Mouse (Mus musculus) limb, embryonic 15.5 days (tissue): ENCODE results near the gene Ift22. TPM values are rescaled to one million over a fixed set of nuclear protein-coding genes. Genes with fewer than 3 reads are reported as not detected.

Experiments
- ATAC-seq: fragments of 200-750 bp; cut with Nextera tagmentation; 2 replicates; pipeline ENCODE4 v1.8.0; 2017; ENCODE audit warnings: low read depth, moderate TSS enrichment; ENCODE audit not compliant: insufficient number of reproducible peaks, low FRiP score, low TSS enrichment
- H3K27ac ChIP-seq: fragments of 300-500 bp; sonication (generic); 2 replicates; pipeline ENCODE4 v1.5.1; 2015; ENCODE audit warnings: moderate library complexity, mild to moderate bottlenecking, inconsistent platforms
- H3K27me3 ChIP-seq: fragments of 300-500 bp; sonication (generic); 2 replicates; pipeline ENCODE4 v1.6.1; 2015; ENCODE audit warnings: inconsistent platforms
- H3K36me3 ChIP-seq: fragments of 300-500 bp; sonication (generic); 2 replicates; pipeline ENCODE4 v1.6.1; 2015; ENCODE audit warnings: inconsistent platforms
- H3K4me1 ChIP-seq: fragments of 300-500 bp; sonication (generic); 2 replicates; pipeline ENCODE4 v1.6.1; 2015; ENCODE audit warnings: inconsistent platforms
- H3K4me2 ChIP-seq: fragments of 300-500 bp; sonication (generic); 2 replicates; pipeline ENCODE4 v1.6.1; 2015; ENCODE audit warnings: mild to moderate bottlenecking, inconsistent platforms
- H3K4me3 ChIP-seq: fragments of 300-500 bp; sonication (generic); 2 replicates; pipeline ENCODE4 v1.5.1; 2015; ENCODE audit warnings: mild to moderate bottlenecking, inconsistent platforms
- H3K9ac ChIP-seq: fragments of 300-500 bp; sonication (generic); 2 replicates; pipeline ENCODE4 v1.6.1; 2015; ENCODE audit warnings: inconsistent platforms
- H3K9me3 ChIP-seq: fragments of 300-500 bp; sonication (generic); 2 replicates; pipeline ENCODE4 v1.6.1; 2016; ENCODE audit warnings: inconsistent platforms
- WGBS: fragments of 180-500 bp; shearing (Covaris S2); methylation state at CpG from one replicate; pipeline ENCODE4 v1.1.7; 2015; 5-methylcytosine and 5-hydroxymethylcytosine counted together
- polyA plus RNA-seq: library from polyadenylated mRNA; unstranded; fragments of >200 nt; fragmentation: Nextera tagmentation; extraction: Ambion mirVana; gene quantifications from 2 replicates; pipeline ENCODE4 v1.2.1, GENCODE M21; 2015

Ift22 gene
- 56.2 and 60.5 TPM in 2 replicates for polyA plus RNA-seq

DNA sequence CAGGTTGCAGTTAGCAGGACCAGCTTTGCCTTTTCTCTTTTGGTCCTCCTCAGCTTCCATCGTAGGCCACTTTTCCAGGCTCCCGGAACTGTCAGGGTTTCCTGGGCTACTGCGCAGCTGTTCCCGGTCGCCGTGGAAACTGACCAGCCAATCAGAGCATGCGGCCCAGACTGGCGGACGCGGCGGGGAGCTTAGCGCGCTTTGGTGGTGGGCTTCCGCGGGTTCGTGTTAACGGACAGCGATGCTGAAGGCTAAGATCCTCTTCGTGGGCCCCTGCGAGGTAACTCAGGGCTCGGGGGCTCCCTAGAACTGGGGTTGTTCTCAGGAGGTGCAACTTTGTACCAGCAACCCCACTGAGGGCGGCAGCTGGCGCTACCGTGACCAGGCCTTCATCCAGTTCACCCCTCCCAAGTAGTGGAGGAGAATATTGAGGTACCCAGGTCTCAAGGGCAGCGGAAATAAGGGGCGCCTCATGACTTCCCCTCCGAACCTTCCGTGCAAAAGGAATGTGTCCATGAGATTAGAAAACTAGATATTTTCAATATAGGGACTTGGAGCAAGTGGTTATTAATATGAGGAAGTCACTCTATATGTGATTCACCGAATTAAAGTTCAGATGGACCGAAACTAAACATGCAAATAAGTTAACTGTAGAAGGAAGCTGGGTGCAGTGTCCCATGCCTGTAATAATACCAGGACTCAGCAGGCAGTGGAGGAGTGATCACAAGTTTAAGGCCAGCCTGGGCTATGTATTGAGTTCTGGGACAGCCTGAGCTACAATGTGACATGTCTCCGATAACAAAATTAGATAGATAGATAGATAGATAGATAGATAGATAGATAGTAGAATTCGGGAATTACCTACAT is at the start of gene Ift22:
Ift22 (plus strand) TSS at position 160 of the 867 bp plus-strand sequence.
- Histone ChIP-seq H3K9me3 (no peaks in the 10 kb centered on the region), H3K4me3 (peak within 1 kb of the TSS; percentile 70), H3K27me3 (no peaks in the 10 kb centered on the region), H3K9ac (peak within 1 kb of the TSS; percentile 63), H3K27ac (0 out of 2 replicates have a peak within 1 kb of the TSS, but pooled peaks have one; percentile 29), H3K4me2 (peak within 1 kb of the TSS; percentile 67), H3K36me3 (peaks cover 23% of the 10 kb centered on the region), H3K4me1 (peaks cover 10% of the 10 kb centered on the region)
- 8% methylated on average over 32 of the region's 32 CpGs for WGBS
- peak; percentile 93 for ATAC-seq

DNA sequence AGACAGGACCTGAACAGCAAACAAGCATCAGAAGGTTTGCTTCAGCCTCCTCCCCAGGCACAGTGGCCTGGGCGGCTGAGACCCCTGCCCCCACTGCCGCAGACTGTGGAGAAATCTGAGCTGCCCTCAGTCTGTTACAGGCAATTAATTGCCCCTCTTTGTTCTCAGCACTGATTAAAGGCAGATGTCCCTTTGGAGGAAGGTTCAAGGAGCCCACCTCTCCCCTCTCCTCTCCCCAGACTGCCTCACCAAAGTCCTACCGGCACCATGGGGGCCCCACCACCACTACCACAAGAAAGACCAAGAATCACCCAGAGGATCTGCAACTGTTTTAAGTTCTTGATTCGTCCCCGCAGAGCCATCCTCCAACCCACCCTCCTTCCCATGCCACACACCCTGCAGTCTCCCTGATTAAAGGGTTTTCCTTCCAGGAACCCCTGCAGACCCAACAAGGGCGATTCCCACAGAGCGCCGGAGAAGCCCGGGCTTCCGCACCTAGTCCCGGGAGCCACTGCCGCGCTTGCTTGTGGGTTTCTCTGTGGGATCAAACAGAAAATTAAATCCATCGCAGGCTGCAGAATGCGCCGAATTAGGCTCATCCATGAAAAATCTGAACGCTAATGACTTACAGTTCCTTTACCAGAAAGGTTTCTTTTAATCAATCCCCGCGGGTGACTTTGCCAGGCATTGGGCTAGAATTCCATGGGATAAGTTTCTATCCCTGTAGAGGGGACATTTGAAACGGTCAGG is 46.6 kb upstream of the Ift22 start:
- Histone ChIP-seq H3K36me3 (no peaks in the 10 kb centered on the region), H3K9ac (no peak overlapping the region), H3K4me3 (peak overlapping the region; percentile 19), H3K9me3 (no peaks in the 10 kb centered on the region), H3K27ac (peak overlapping the region; percentile 76), H3K27me3 (no peaks in the 10 kb centered on the region), H3K4me2 (peak overlapping the region; percentile 36), H3K4me1 (peaks cover 41% of the 10 kb centered on the region)
- peak; percentile 36; the same call in 1 of the 2 replicates for ATAC-seq
- WGBS = 8% methylated on average over 20 of the region's 20 CpGs

DNA sequence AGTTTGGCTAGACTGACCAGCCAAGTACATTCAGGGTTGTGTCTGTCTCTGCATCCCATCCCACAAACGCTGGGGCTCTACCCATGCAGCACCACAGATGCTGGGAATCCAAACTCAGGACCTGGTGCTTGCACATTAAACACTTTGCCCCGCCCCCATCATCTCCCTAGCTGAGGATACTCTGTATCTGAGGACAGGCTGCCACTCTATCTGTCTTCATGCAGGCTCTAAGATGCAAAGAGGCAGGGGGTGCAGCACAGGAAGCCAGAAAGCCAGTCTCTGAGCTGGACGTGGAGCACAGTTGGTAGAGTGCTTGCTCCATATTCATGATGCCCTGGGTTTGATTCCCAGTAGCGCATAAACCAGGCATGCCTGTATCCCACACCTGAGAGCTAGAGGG is 45.1 kb upstream of the Ift22 start:
- 49% methylated on average over 4 of the region's 4 CpGs for WGBS
- H3K4me2 ChIP-seq = no peak overlapping the region
- H3K36me3 ChIP-seq = no peaks in the 10 kb centered on the region
- peak overlapping the region; percentile 80 for H3K27ac ChIP-seq
- no peak for ATAC-seq
- H3K4me3 ChIP-seq = no peak overlapping the region
- H3K27me3 ChIP-seq = no peaks in the 10 kb centered on the region
- no peaks in the 10 kb centered on the region for H3K9me3 ChIP-seq
- H3K9ac ChIP-seq = no peak overlapping the region
- peaks cover 45% of the 10 kb centered on the region for H3K4me1 ChIP-seq

DNA sequence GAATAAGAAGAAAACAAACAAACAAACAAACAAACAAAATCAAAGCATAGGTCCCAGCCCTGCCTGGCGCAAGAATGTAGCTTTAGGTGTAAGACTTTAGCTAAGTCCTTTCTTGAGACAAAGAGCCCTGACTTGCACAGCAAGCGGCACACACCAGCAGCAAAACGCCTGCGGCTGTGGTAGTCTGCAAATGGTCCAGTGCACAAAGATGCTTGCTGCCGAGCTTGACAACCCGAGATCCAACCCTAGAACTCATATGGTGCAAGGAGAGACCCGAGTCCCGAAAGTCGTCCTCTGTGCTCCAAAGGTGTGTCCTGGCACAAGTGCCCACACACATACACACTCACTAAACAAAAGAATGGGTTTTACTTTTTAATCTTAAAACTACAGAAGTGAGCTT is 44.7 kb upstream of the Ift22 start:
- WGBS = 47% methylated on average over 9 of the region's 9 CpGs
- H3K27ac ChIP-seq = peak overlapping the region; percentile 80
- H3K4me1 ChIP-seq = peaks cover 45% of the 10 kb centered on the region
- H3K4me2 ChIP-seq = 0 out of 2 replicates have a peak overlapping the region, but pooled peaks have one; percentile 17
- ATAC-seq = no peak
- H3K36me3 ChIP-seq = no peaks in the 10 kb centered on the region
- no peak overlapping the region for H3K4me3 ChIP-seq
- no peak overlapping the region for H3K9ac ChIP-seq
- no peaks in the 10 kb centered on the region for H3K9me3 ChIP-seq
- no peaks in the 10 kb centered on the region for H3K27me3 ChIP-seq

DNA sequence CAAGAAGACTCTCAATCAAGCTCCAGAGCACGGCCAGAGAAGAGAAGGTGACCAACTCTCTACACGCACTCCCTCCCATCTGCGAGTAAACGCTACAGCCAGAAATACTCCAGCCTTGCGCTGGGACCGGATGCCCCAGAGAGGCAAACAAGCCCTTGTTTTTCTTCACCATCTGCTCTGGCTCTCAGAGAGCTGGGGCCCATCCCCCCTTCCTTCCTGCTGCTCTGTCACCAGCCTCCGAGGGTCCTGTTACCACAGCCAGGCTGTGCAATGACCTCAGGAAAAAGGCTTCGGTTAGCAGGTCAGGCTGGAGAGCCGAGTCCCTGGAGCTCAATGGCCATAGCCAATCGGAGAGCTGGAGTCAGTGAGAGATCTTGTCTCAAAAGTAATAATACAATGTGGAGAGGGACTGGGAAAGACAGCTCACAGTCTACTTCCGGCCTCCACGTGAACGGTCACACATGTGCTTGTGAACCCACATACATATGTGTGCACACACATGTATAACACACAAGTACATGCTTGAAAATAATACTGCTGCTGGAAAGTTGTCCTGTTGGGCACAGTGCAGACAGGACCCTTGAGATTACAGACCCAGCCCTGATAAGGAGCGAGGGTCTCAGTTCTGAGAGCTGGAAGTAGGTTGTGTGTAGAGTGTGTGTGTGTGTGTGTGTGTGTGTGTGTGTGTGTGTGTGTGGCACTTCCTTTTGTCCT is 43.8 kb upstream of the Ift22 start:
- no peaks in the 10 kb centered on the region for H3K27me3 ChIP-seq
- peak; percentile 66 for ATAC-seq
- peak overlapping the region; percentile 17; the same call in 1 of the 2 replicates for H3K4me2 ChIP-seq
- peak overlapping the region; percentile 80 for H3K27ac ChIP-seq
- H3K4me3 ChIP-seq = no peak overlapping the region
- H3K9ac ChIP-seq = no peak overlapping the region
- H3K4me1 ChIP-seq = peaks cover 49% of the 10 kb centered on the region
- no peaks in the 10 kb centered on the region for H3K36me3 ChIP-seq
- no peaks in the 10 kb centered on the region for H3K9me3 ChIP-seq
- 17% methylated on average over 14 of the region's 14 CpGs for WGBS

DNA sequence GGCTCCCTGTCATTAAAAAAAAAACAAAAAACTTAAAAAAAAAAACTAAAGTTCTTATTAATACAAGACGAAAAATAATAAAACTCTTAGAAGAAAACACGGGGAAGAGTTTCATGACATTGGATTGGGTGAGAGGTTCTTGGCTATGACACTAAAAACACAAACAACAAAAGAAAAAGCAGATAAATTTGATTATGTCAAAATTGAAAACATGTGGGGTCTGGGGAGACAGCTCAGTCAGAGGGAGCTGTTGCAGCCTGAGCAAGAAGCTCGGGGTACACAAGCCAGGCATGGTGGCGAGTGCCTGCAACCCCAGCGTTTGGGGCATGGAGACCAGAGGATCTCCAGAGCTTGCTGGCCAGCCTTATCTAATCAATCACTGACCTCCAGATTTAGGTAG is 40.2 kb upstream of the Ift22 start:
- no peak overlapping the region for H3K4me2 ChIP-seq
- no peaks in the 10 kb centered on the region for H3K9me3 ChIP-seq
- WGBS = 51% methylated on average over 5 of the region's 5 CpGs
- no peaks in the 10 kb centered on the region for H3K27me3 ChIP-seq
- no peaks in the 10 kb centered on the region for H3K36me3 ChIP-seq
- H3K27ac ChIP-seq = 0 out of 2 replicates have a peak overlapping the region, but pooled peaks have one; percentile 11
- no peak for ATAC-seq
- H3K4me3 ChIP-seq = no peak overlapping the region
- H3K4me1 ChIP-seq = peaks cover 41% of the 10 kb centered on the region
- no peak overlapping the region for H3K9ac ChIP-seq

DNA sequence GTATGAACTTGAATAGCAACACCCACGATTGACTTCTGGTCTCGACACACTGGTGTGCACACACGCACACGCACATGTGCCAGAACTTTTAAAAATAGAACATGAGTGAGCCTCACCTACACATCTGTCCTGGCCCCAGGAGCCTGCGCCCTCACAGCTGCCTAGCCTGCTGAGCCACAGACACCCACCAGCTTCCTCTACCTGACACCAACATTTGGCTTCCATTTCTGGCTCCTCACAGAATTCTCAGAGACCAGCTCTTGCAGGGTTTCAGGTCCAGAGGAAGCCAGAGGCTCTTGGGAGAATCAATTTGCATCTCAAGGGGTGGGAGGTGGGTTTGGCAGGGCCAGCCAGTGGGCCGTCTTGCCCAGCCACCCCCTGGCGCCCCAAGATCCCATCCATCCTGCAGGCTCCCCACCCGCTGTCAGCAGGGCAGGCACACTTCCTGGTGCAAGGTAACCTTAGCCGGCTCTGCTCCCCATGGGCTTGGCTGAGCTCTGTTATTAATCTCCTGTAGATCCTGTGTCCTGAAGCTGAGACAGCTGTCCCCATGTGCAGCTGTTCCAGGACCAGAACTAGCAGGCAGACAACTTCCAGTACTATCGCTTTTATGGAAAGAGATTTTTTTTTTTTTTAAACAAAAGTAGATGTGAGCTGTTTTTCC is 38.4 kb upstream of the Ift22 start:
- 32% methylated on average over 10 of the region's 10 CpGs for WGBS
- no peak overlapping the region for H3K9ac ChIP-seq
- no peak overlapping the region for H3K4me3 ChIP-seq
- peaks cover 30% of the 10 kb centered on the region for H3K4me1 ChIP-seq
- no peak overlapping the region for H3K4me2 ChIP-seq
- no peaks in the 10 kb centered on the region for H3K36me3 ChIP-seq
- peak; percentile 57; the same call in 1 of the 2 replicates for ATAC-seq
- H3K9me3 ChIP-seq = no peaks in the 10 kb centered on the region
- peak overlapping the region; percentile 78 for H3K27ac ChIP-seq
- no peaks in the 10 kb centered on the region for H3K27me3 ChIP-seq

DNA sequence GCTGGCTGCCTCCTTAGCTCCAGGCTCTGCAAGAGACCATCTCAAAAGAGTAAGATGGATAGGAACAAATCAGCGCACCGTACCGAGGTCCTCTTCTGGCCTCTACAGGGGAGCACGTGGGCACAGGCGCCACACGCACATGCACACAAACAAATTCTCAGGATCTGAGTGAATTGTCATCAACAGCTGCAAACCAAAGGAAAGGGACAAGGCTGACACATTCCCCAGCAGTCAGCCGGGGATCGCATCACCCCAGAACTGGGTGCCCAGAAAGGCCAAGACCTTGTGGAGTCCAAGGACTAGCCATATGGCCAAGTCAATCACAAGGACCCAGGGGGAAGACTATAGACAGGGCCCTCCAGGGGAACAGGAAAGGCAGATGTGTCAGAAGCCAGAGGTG is 35.5 kb upstream of the Ift22 start:
- Histone ChIP-seq H3K27ac (peak overlapping the region; percentile 8; the same call in 1 of the 2 replicates), H3K27me3 (no peaks in the 10 kb centered on the region), H3K36me3 (peaks cover 10% of the 10 kb centered on the region; the same call in 1 of the 2 replicates), H3K4me1 (peaks cover 26% of the 10 kb centered on the region), H3K4me2 (no peak overlapping the region), H3K4me3 (no peak overlapping the region), H3K9ac (no peak overlapping the region), H3K9me3 (no peaks in the 10 kb centered on the region)
- peak; percentile 55; the same call in 1 of the 2 replicates for ATAC-seq
- 80% methylated on average over 8 of the region's 8 CpGs for WGBS

DNA sequence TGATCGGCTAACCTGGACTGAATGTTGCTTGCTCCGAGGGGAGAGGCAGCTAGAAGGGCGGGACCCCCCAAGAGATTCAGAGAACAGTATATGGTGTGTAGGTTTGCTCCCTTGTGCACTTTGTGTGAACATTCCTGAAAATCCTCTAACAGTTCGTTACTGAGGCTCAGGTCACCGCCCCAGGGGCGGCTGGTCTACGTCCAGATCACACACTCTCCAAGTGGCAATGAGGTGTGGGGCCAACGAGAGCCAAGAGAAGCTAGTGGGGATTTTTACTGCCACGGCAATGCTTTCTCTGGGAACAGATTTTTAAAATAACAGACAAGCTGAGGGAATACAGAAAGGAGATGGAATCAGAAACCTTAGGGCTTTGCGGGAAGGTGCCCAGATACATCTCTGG is 33.7 kb upstream of the Ift22 start:
- peaks cover 20% of the 10 kb centered on the region for H3K4me1 ChIP-seq
- no peak overlapping the region for H3K9ac ChIP-seq
- peak overlapping the region; percentile 50 for H3K27ac ChIP-seq
- no peak overlapping the region for H3K4me2 ChIP-seq
- peaks cover 10% of the 10 kb centered on the region; the same call in 1 of the 2 replicates for H3K36me3 ChIP-seq
- ATAC-seq = no peak
- H3K9me3 ChIP-seq = no peaks in the 10 kb centered on the region
- no peak overlapping the region for H3K4me3 ChIP-seq
- WGBS = 36% methylated on average over 10 of the region's 10 CpGs
- no peaks in the 10 kb centered on the region for H3K27me3 ChIP-seq

DNA sequence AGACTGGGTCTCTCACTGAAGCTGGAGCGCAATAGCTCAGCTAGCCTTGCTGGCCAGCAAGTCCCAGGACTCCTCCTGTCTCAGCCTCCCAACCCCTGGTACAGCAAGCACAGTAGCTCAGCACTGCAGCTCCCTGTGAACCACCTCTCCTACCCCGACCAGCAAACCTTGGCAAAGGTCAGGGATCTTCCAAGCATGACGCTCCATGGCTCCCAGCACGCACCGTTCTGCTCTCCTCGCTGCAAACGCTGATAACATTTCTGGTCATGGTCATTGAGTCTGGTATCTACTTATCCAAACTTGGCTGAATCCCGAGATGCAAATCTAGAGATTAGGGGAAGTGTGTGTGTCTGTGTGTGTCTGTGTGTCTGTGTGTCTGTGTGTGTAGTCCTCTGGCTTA is 27.8 kb upstream of the Ift22 start:
- no peak for ATAC-seq
- 91% methylated on average over 8 of the region's 8 CpGs for WGBS
- no peak overlapping the region for H3K4me2 ChIP-seq
- no peak overlapping the region for H3K27ac ChIP-seq
- H3K36me3 ChIP-seq = peaks cover 10% of the 10 kb centered on the region; the same call in 1 of the 2 replicates
- H3K9ac ChIP-seq = no peak overlapping the region
- H3K27me3 ChIP-seq = 0 out of 2 replicates have a peak, but pooled peaks cover 3% of the 10 kb centered on the region
- H3K4me1 ChIP-seq = peaks cover 16% of the 10 kb centered on the region
- H3K9me3 ChIP-seq = no peaks in the 10 kb centered on the region
- H3K4me3 ChIP-seq = no peak overlapping the region
